Mouse (Mus musculus) embryonic facial prominence, embryonic 15.5 days (tissue): ENCODE results near the gene Mob1b. TPM values are rescaled to one million over a fixed set of nuclear protein-coding genes. Genes with fewer than 3 reads are reported as not detected.

Source experiments
- ATAC-seq: fragments of 200-750 bp; cut with Nextera tagmentation; 2 replicates; pipeline ENCODE4 v1.8.0; 2017; ENCODE audit warnings: low read depth, moderate TSS enrichment; ENCODE audit not compliant: insufficient number of reproducible peaks, low FRiP score, low TSS enrichment
- H3K27ac ChIP-seq: fragments of 300-500 bp; sonication (generic); replicated peaks from 2 replicates; pipeline ENCODE4 v1.5.1; 2015; ENCODE audit warnings: mild to moderate bottlenecking, inconsistent platforms
- H3K27me3 ChIP-seq: fragments of 300-500 bp; sonication (generic); 2 replicates; pipeline ENCODE4 v1.6.1; 2015; ENCODE audit warnings: inconsistent platforms
- H3K36me3 ChIP-seq: fragments of 300-500 bp; sonication (generic); 2 replicates; pipeline ENCODE4 v1.6.1; 2015; ENCODE audit warnings: mild to moderate bottlenecking, inconsistent platforms
- H3K4me1 ChIP-seq: fragments of 300-500 bp; sonication (generic); 2 replicates; pipeline ENCODE4 v1.6.1; 2015; ENCODE audit warnings: inconsistent platforms
- H3K4me2 ChIP-seq: fragments of 300-500 bp; sonication (generic); replicated peaks from 2 replicates; pipeline ENCODE4 v1.6.1; 2015; ENCODE audit warnings: mild to moderate bottlenecking, inconsistent platforms
- H3K4me3 ChIP-seq: fragments of 300-500 bp; sonication (generic); replicated peaks from 2 replicates; pipeline ENCODE4 v1.5.1; 2015; ENCODE audit warnings: mild to moderate bottlenecking, inconsistent platforms
- H3K9ac ChIP-seq: fragments of 300-500 bp; sonication (generic); 2 replicates; pipeline ENCODE4 v1.6.1; 2015; ENCODE audit warnings: inconsistent platforms
- H3K9me3 ChIP-seq: fragments of 300-500 bp; sonication (generic); replicated peaks from 2 replicates; pipeline ENCODE4 v1.6.1; 2016; ENCODE audit warnings: inconsistent platforms
- WGBS: fragments of 180-500 bp; shearing (Covaris S2); methylation state at CpG from one replicate; pipeline ENCODE4 v1.1.7; 2015; 5-methylcytosine and 5-hydroxymethylcytosine counted together
- polyA plus RNA-seq: library from polyadenylated mRNA; unstranded; fragments of >200 nt; fragmentation: Nextera tagmentation; extraction: Ambion mirVana; gene quantifications from 2 replicates; pipeline ENCODE4 v1.2.1, GENCODE M21; 2015

The Mob1b gene
- polyA plus RNA-seq, 1 experiment from 2014 or later, result 10.8 TPM

DNA sequence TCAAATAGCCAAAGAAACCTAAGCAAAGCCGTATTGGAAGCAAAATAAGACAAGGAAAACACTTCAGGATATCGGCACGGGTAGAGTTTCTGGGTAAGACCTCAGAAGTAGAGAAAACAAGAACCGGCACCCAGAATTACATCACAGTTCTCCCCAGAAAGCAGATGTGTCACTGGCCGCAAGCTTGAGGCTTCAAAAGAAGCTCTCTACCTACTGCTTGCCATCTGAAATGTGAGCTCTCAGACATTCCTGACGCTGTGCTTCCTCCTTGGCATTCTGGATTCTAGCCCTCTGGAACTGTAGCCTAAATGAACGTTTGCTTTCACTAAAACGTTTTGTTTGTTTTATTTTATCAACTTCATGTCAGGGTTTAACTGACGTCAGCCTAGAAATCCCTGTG, 70.0 kb downstream of the Mob1b start:
- Histone ChIP-seq H3K4me3 (no peak overlapping the region), H3K9me3 (no peaks in the 10 kb centered on the region), H3K27ac (no peak overlapping the region), H3K27me3 (no peaks in the 10 kb centered on the region), H3K9ac (no peak overlapping the region), H3K4me2 (no peak overlapping the region), H3K36me3 (no peaks in the 10 kb centered on the region), H3K4me1 (no peaks in the 10 kb centered on the region)
- no peak for ATAC-seq
- 31% methylated on average over 9 of the region's 9 CpGs for WGBS

DNA sequence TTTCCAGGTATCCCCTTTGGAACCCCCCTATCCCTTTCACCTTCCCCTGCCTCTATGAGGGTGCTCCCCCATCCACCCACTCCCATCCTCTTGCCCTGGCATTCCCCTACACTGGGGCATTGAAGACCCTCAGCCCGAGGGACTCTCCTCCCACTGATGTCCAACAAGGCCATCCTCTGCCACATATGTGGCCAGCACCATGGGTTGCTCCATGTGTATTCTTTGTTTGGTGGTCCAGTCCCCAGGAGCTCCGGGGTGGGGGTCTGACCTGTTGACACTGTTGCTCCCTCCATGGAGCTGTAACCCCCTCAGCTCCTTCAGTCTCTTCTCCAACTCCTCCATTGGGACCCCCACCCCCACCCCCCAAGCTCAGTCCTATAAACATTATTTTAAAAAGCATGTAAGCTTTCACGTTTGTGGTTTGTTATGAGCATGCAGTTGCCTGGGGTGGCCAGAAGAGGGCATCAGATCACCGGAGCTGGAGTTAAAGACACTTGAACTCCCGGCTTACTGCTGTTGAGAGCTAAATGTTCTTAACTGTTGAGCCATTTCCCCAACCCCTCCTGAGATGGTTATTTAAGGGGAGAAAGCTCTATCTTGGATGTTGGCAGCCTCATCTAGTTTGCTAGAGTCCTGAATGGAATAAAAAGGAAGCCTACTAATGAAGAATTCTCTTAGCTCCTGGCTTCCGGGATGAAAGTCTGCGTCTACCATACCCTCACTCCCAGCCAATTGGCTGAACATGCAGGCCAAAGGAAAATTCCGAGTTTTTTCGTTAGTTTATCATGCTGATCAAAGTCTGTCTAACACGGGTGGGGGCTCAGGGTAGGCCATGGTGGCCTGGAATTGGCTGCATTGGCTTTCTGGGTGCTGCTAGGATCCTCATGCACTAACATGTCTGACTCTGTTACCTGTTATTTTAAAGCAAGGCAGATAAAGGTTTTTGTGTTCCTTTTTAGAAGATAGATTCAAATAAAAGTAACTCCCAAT, 70.9 kb downstream of the Mob1b start:
- H3K4me2 ChIP-seq, result no peak overlapping the region
- H3K27me3 ChIP-seq, result no peaks in the 10 kb centered on the region
- no peak overlapping the region for H3K27ac ChIP-seq
- no peak overlapping the region for H3K4me3 ChIP-seq
- no peaks in the 10 kb centered on the region for H3K9me3 ChIP-seq
- H3K4me1 ChIP-seq, result no peaks in the 10 kb centered on the region
- no peak overlapping the region for H3K9ac ChIP-seq
- WGBS, result 36% methylated on average over 10 of the region's 10 CpGs
- no peaks in the 10 kb centered on the region for H3K36me3 ChIP-seq
- no peak for ATAC-seq

DNA sequence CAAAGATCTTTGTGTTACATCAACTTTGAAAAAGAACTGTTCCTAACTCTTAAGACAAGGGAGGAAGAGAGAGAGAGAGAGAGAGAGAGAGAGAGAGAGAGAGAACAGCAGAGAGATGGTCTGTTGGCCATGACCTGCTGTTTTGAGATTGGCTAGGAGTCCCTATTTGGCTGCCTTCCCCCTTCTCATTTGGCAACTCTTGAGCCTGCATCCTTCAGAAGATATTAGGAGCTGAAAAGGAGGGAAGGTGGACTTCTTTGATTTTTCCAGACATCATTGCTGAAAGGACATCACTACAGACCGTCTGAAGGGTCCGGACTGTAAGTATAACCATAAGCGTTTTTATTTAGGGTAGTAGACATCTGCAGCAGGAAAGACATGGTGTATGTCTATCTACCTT, 73.0 kb downstream of the Mob1b start:
- Histone ChIP-seq H3K4me1 (no peaks in the 10 kb centered on the region), H3K9ac (no peak overlapping the region), H3K9me3 (no peaks in the 10 kb centered on the region), H3K27ac (no peak overlapping the region), H3K36me3 (no peaks in the 10 kb centered on the region), H3K4me2 (no peak overlapping the region), H3K27me3 (no peaks in the 10 kb centered on the region), H3K4me3 (no peak overlapping the region)
- 88% methylated on average over 3 of the region's 3 CpGs for WGBS
- no peak for ATAC-seq

DNA sequence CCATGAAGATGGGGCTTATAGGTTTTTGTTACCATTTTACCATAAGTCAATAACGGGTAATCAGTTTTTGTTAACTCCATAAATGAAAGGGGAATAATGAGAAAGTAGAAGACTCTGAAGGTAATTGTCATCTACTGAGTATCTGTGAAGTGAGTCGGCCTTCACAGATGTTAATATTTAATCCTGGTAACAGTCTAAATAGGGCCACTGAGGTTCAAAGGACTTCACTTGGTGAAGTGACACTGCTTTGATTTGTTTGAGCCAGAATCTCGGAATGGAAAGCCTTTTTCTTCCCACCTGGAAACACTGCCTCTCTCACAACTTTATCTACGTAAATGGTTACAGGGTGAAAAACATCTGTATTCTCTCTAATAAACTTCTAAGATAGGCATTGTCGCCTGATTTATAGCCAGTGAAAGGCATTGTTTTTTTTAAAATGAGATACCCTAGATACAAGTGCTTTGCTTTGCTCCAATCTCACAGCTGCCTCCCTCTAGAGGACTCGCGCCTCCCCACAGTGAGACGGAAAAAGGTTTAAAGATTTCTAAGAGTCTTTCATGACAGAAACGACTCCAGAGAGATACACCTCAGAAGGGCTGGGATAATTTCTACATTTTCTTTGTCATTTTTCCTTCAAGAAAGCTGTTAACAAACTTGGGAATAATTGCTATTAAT, 75.4 kb downstream of the Mob1b start:
- 70% methylated on average over 9 of the region's 9 CpGs for WGBS
- no peak for ATAC-seq
- H3K4me3 ChIP-seq, result no peak overlapping the region

DNA sequence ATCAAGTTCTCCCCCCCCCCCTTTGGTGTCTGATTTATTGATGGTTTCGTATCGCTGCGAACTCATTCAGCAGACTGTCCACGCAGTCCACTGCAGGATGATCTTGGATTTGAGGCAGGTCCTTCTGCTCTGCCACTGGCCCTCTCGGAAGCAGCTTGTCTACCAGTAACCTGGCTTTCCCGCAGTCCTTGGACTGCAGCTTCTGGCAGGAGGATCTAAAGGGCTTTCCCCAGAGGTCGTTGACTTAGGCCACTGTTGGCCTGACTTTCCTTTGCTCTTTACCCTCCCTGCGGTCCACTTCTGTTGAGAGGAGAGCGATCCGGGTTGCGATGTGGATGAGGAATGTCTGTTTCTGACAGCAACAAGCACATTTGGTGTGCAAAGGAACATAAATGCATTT, 75.9 kb downstream of the Mob1b start:
- H3K4me2 ChIP-seq, result no peak overlapping the region
- ATAC-seq, result no peak
- H3K27me3 ChIP-seq, result no peaks in the 10 kb centered on the region
- no peak overlapping the region for H3K9ac ChIP-seq
- WGBS, result 75% methylated on average over 11 of the region's 11 CpGs
- no peak overlapping the region for H3K4me3 ChIP-seq
- H3K9me3 ChIP-seq, result no peaks in the 10 kb centered on the region
- H3K36me3 ChIP-seq, result no peaks in the 10 kb centered on the region
- H3K4me1 ChIP-seq, result no peaks in the 10 kb centered on the region
- H3K27ac ChIP-seq, result no peak overlapping the region

More for the DNA sequence above, 75.4 kb downstream of the Mob1b start:
- Histone ChIP-seq H3K27me3 (no peaks in the 10 kb centered on the region), H3K4me2 (no peak overlapping the region), H3K9ac (no peak overlapping the region), H3K36me3 (no peaks in the 10 kb centered on the region), H3K4me1 (no peaks in the 10 kb centered on the region), H3K9me3 (no peaks in the 10 kb centered on the region), H3K27ac (no peak overlapping the region)

DNA sequence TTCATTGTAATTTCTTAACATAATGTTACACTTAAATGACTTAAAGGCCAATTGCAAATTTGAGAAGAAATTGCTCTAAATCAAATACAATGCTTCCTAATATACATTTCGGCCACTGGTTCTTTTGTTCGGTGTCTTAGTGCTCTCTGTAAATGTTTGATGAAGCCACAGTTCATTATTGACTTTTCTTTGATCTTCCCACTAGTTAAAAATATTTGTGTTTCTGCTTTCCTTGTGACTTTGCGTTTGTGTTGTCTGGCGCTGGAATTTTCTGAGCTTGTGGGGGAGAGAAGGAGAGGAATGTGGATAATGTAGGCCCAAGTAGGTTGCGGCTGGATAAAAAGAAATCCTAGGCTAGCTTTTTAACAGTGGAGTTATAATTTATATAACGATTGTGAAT, 76.5 kb downstream of the Mob1b start:
- H3K36me3 ChIP-seq, result no peaks in the 10 kb centered on the region
- 46% methylated on average over 6 of the region's 6 CpGs for WGBS
- no peaks in the 10 kb centered on the region for H3K9me3 ChIP-seq
- H3K27ac ChIP-seq, result no peak overlapping the region
- no peak overlapping the region for H3K4me2 ChIP-seq
- no peak for ATAC-seq
- H3K4me1 ChIP-seq, result no peaks in the 10 kb centered on the region
- no peaks in the 10 kb centered on the region for H3K27me3 ChIP-seq
- no peak overlapping the region for H3K9ac ChIP-seq
- no peak overlapping the region for H3K4me3 ChIP-seq

DNA sequence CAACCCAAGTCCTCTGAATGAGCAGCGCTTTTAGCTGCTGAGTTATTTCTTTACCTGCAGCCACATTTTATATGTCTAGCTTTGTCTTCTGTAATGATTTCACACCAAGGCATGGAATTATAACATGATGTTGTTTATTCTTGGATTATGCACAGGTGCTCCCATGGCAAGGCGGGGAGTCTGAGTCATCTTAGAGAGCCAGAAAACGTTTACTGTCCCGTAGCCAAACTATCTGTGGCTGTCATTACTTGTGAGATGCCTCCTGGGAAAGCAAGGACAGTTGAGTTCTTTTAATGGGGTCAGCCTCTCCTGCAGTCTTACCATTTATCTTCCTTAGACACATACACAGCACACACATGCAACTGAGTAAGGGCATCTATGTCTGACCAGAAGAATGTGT, 85.0 kb downstream of the Mob1b start:
- H3K4me3 ChIP-seq, result no peak overlapping the region
- ATAC-seq, result no peak
- H3K27me3 ChIP-seq, result no peaks in the 10 kb centered on the region
- WGBS, result 78% methylated on average over 4 of the region's 4 CpGs
- H3K4me1 ChIP-seq, result 0 out of 2 replicates have a peak, but pooled peaks cover 7% of the 10 kb centered on the region
- no peaks in the 10 kb centered on the region for H3K36me3 ChIP-seq
- no peak overlapping the region for H3K4me2 ChIP-seq
- no peaks in the 10 kb centered on the region for H3K9me3 ChIP-seq
- no peak overlapping the region for H3K9ac ChIP-seq
- H3K27ac ChIP-seq, result no peak overlapping the region

DNA sequence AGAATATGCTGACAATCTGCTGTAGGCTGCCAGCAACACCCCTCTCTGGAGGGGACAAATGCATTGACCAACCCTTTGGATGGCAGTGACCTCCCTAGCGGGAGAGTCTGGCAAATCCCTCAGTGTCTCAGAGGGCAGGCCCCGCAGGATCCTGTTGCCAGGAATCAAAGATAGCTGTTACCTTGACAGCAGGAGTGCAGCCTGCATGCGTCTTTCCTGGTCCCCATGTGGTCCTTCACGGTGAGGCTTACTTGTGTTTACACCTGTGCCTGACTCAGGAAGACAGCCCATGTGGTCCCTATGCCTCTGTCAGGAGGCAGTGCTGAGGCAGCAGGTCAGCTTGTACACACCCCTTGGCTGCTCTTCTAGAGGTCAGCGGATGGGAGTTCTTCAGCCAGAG, 85.6 kb downstream of the Mob1b start:
- no peak overlapping the region for H3K4me3 ChIP-seq
- no peak overlapping the region for H3K9ac ChIP-seq
- H3K4me1 ChIP-seq, result 0 out of 2 replicates have a peak, but pooled peaks cover 7% of the 10 kb centered on the region
- no peaks in the 10 kb centered on the region for H3K27me3 ChIP-seq
- no peak overlapping the region for H3K4me2 ChIP-seq
- WGBS, result 28% methylated on average over 5 of the region's 5 CpGs
- ATAC-seq, result no peak
- H3K9me3 ChIP-seq, result no peaks in the 10 kb centered on the region
- H3K36me3 ChIP-seq, result no peaks in the 10 kb centered on the region
- H3K27ac ChIP-seq, result no peak overlapping the region

DNA sequence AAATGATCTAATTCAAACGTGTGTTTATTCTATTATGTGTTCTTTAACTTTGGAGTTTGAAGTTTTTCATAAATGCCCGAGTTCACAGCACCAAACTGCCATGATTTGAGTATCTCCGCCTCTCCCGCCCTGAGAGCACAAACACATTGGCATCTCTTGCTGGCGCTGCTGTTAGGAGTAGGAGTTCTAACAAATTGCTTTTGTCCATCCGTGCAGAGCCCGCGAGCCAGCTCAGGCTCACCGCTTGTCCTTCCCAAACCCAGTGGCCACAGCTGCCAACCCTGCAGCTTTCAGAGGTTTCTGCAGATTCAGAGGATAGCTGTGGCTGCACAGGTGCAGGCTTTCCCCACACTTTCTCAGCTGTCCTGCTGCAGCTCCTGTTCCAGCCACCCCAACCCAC, 86.7 kb downstream of the Mob1b start:
- Histone ChIP-seq H3K27ac (no peak overlapping the region), H3K4me3 (no peak overlapping the region), H3K4me1 (0 out of 2 replicates have a peak, but pooled peaks cover 7% of the 10 kb centered on the region), H3K9ac (no peak overlapping the region), H3K9me3 (no peaks in the 10 kb centered on the region), H3K27me3 (no peaks in the 10 kb centered on the region), H3K4me2 (no peak overlapping the region), H3K36me3 (no peaks in the 10 kb centered on the region)
- WGBS, result 27% methylated on average over 9 of the region's 9 CpGs
- no peak for ATAC-seq

DNA sequence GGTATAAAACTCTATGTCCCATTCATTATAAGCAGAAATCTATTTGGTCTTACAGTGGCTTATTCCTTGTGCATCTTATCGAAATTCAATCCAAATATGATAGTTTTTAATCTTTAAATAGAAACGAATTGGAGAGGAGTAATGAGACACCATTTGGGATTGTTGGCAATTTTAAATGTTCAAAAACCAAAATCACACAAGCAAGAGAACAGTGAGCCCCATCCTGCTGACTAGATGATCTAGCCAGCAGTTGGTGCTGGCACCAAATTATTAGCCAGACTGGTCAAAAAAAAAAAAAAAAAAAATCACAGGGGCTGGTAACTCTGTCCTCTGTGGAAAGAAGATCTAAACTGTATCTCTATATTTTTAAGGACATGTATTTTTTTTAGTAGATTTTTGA, 92.5 kb downstream of the Mob1b start:
- Histone ChIP-seq H3K4me3 (no peak overlapping the region), H3K9me3 (no peaks in the 10 kb centered on the region), H3K9ac (no peak overlapping the region), H3K4me2 (no peak overlapping the region), H3K36me3 (no peaks in the 10 kb centered on the region), H3K27ac (no peak overlapping the region), H3K27me3 (no peaks in the 10 kb centered on the region), H3K4me1 (no peaks in the 10 kb centered on the region)
- no peak for ATAC-seq
- 67% methylated on average over 2 of the region's 2 CpGs for WGBS
